Mouse (Mus musculus) heart, embryonic 12.5 days (tissue): ENCODE measurements at regions not wholly inside any gene's neighbourhood (a gene's known extent, or its start where the extent isn't known, plus 50 kb on each side); places are given as distances from the start of the nearest gene placed in this dataset.

ENCODE experiments used
- ATAC-seq: fragments of 200-750 bp; cut with Nextera tagmentation; 2 replicates; pipeline ENCODE4 v1.8.0; 2017; ENCODE audit warnings: moderate TSS enrichment, moderate library complexity; ENCODE audit not compliant: insufficient number of reproducible peaks, low FRiP score
- H3K27ac ChIP-seq: fragments of 300-500 bp; sonication (generic); 2 replicates; pipeline ENCODE4 v1.5.1; 2016; ENCODE audit warnings: mild to moderate bottlenecking, moderate library complexity; ENCODE audit not compliant: poor library complexity, severe bottlenecking
- H3K27me3 ChIP-seq: fragments of 300-500 bp; sonication (generic); replicated peaks from 2 replicates; pipeline ENCODE4 v1.6.1; 2016; ENCODE audit warnings: mild to moderate bottlenecking, moderate library complexity
- H3K36me3 ChIP-seq: fragments of 300-500 bp; sonication (generic); 2 replicates; pipeline ENCODE4 v1.6.1; 2016; ENCODE audit warnings: mild to moderate bottlenecking, moderate library complexity
- H3K4me1 ChIP-seq: fragments of 300-500 bp; sonication (generic); replicated peaks from 2 replicates; pipeline ENCODE4 v1.6.1; 2016; ENCODE audit warnings: mild to moderate bottlenecking
- H3K4me2 ChIP-seq: fragments of 300-500 bp; sonication (generic); 2 replicates; pipeline ENCODE4 v1.6.1; 2016; ENCODE audit warnings: mild to moderate bottlenecking, moderate library complexity
- H3K4me3 ChIP-seq: fragments of 300-500 bp; sonication (generic); 2 replicates; pipeline ENCODE4 v1.5.1; 2016; ENCODE audit warnings: mild to moderate bottlenecking
- H3K9ac ChIP-seq: fragments of 300-500 bp; sonication (generic); 2 replicates; pipeline ENCODE4 v1.6.1; 2016; ENCODE audit warnings: mild to moderate bottlenecking, moderate library complexity
- H3K9me3 ChIP-seq: fragments of 300-500 bp; sonication (generic); replicated peaks from 2 replicates; pipeline ENCODE4 v1.6.1; 2016; ENCODE audit warnings: mild to moderate bottlenecking, moderate library complexity
- WGBS: fragments of 180-500 bp; shearing (Covaris S2); methylation state at CpG from one replicate; pipeline ENCODE4 v1.1.7; 2016; 5-methylcytosine and 5-hydroxymethylcytosine counted together

DNA sequence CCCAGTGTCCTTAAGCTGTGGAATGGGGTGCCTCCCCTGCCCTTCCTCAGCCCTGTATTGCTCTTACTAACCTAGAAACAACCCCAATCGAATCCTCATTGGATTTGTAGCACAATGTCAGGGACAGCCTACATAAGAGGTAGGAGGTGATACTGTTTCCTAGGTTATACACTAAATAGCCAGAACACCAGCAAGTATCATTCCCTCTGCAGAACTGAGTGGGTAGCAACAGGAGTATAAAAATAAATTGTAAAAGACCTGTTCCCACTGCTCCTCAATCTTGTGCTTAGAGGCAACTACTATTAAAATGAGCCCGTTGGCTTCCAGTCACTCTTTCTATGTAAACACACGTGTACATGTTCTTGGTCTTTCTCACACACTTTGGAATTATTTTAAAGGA, 52.2 kb upstream of the Tnfaip3 start:
- Histone ChIP-seq H3K4me3 (no peak overlapping the region), H3K27ac (no peak overlapping the region), H3K4me1 (peaks cover 7% of the 10 kb centered on the region), H3K9ac (no peak overlapping the region), H3K27me3 (no peaks in the 10 kb centered on the region), H3K4me2 (no peak overlapping the region), H3K36me3 (no peaks in the 10 kb centered on the region), H3K9me3 (no peaks in the 10 kb centered on the region)
- no peak for ATAC-seq
- 72% methylated on average over 3 of the region's 3 CpGs for WGBS

DNA sequence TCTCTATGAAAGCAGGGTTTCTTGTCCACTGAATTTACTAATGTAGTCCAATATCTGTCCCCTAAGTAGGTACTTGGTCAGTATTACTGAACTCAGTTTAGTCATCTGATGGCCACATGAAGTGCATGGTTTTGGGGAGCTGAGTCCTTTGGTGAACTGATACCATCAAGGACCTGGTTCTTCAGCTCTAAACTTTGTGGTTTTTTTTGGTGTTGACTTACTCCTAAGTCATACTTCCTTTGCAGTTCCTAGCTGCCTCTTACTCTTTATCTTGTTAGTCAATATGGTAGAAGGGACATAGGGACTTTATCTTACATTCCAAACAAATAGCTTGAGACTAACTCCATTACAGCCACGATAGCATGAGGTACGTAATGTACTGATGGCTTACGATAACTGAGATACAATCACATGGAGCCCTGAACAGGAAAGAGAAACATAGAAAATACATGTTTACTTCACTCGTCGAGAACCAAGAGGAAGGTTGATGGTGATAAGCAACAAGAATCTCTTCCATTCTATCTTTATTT, 51.4 kb upstream of the Tnfaip3 start:
- H3K27ac ChIP-seq = no peak overlapping the region
- 76% methylated on average over 5 of the region's 5 CpGs for WGBS
- no peak overlapping the region for H3K9ac ChIP-seq
- no peak overlapping the region for H3K4me2 ChIP-seq
- H3K27me3 ChIP-seq = no peaks in the 10 kb centered on the region
- no peak overlapping the region for H3K4me3 ChIP-seq
- H3K4me1 ChIP-seq = peaks cover 15% of the 10 kb centered on the region
- H3K9me3 ChIP-seq = no peaks in the 10 kb centered on the region
- ATAC-seq = no peak
- no peaks in the 10 kb centered on the region for H3K36me3 ChIP-seq
